Mouse (Mus musculus) megakaryocyte, embryonic 14.5 days (primary cell): ENCODE measurements around the gene Pus3. TPM values are rescaled to one million over a fixed set of nuclear protein-coding genes. Genes with fewer than 3 reads are reported as not detected.
A peak's percentile ranks its signal among the peaks of the same experiment; 100 is the strongest.

Experiments used
- H3K27me3 ChIP-seq: replicated peaks from 2 replicates; pipeline ENCODE3; 2012; ENCODE audit warnings: inconsistent platforms
- H3K36me3 ChIP-seq: replicated peaks from 2 replicates; pipeline ENCODE3; 2012; ENCODE audit warnings: low read length, inconsistent platforms, mixed read lengths
- H3K4me1 ChIP-seq: 2 replicates; pipeline ENCODE4 v1.6.1; 2012; ENCODE audit warnings: inconsistent platforms
- H3K4me3 ChIP-seq: replicated peaks from 2 replicates; pipeline ENCODE3; 2012; ENCODE audit warnings: moderate library complexity, mild to moderate bottlenecking, inconsistent platforms
- H3K9me3 ChIP-seq: 2 replicates; pipeline ENCODE4 v1.6.1; 2012; ENCODE audit warnings: inconsistent platforms
- FLI1 ChIP-seq: IDR thresholded peaks from 2 replicates; pipeline ENCODE4 v1.6.1; 2012; ENCODE audit warnings: low read length, inconsistent platforms, mixed read lengths
- GATA1 ChIP-seq: IDR thresholded peaks from 3 replicates; pipeline ENCODE4 v1.6.1; 2012; ENCODE audit warnings: mixed read lengths, low read length, inconsistent platforms, borderline replicate concordance
- polyA plus RNA-seq: library from polyadenylated mRNA; stranded (reverse); fragments of >175 nt; gene quantifications from 2 replicates; pipeline ENCODE4 v1.2.3, GENCODE M21; 2012; ENCODE audit warnings: low replicate concordance; ENCODE audit not compliant: insufficient read depth

Pus3 gene
- polyA plus RNA-seq: 1.0 TPM in 1 of 2 replicates, not detected in the other

GRCm38 (mm10) chr9:35558257-35559008, at the start of gene Pus3, which contains the start of gene Ddx25:
Gene Pus3 (plus strand): TSS chr9:35558595.
Gene Ddx25 (minus strand): TSS chr9:35558528.
- H3K4me1 ChIP-seq: peaks cover 29% of the 10 kb centered on the region
- peak within 1 kb of the TSS; percentile 97 for H3K4me3 ChIP-seq
- peaks cover 40% of the 10 kb centered on the region for H3K27me3 ChIP-seq
- 0 out of 2 replicates have a peak, but pooled peaks cover 2% of the 10 kb centered on the region for H3K9me3 ChIP-seq
- peaks cover 18% of the 10 kb centered on the region for H3K36me3 ChIP-seq
- TF ChIP-seq FLI1 (no peak), GATA1 (no peak)

- no peak for TF ChIP-seq GATA1
- no peak for TF ChIP-seq FLI1
- Histone ChIP-seq H3K9me3 (no peaks in the 10 kb centered on the region), H3K27me3 (peaks cover 35% of the 10 kb centered on the region), H3K4me1 (no peaks in the 10 kb centered on the region), H3K4me3 (no peak overlapping the region), H3K36me3 (no peaks in the 10 kb centered on the region)
These were observed 44.5 kb upstream of the Pus3 start for GRCm38 (mm10) chr9:35513900-35514299.

- Histone ChIP-seq H3K36me3 (no peaks in the 10 kb centered on the region), H3K4me1 (no peaks in the 10 kb centered on the region), H3K9me3 (no peaks in the 10 kb centered on the region), H3K27me3 (peaks cover 26% of the 10 kb centered on the region), H3K4me3 (no peak overlapping the region)
- TF ChIP-seq FLI1 (no peak), GATA1 (no peak)
These were observed 42.2 kb upstream of the Pus3 start for GRCm38 (mm10) chr9:35516182-35516581.

- TF ChIP-seq GATA1 (no peak), FLI1 (no peak)
- no peak overlapping the region for H3K4me3 ChIP-seq
- peaks cover 24% of the 10 kb centered on the region for H3K27me3 ChIP-seq
- H3K9me3 ChIP-seq: no peaks in the 10 kb centered on the region
- no peaks in the 10 kb centered on the region for H3K4me1 ChIP-seq
- no peaks in the 10 kb centered on the region for H3K36me3 ChIP-seq
These were observed 41.7 kb upstream of the Pus3 start for GRCm38 (mm10) chr9:35516711-35517110.

GRCm38 (mm10) chr9:35518169-35518568, 40.2 kb upstream of the Pus3 start, which contains the start of gene Gm1113:
Gene Gm1113 (minus strand): TSS chr9:35518269.
- no peaks in the 10 kb centered on the region for H3K9me3 ChIP-seq
- no peak within 1 kb of the TSS for H3K4me3 ChIP-seq
- TF ChIP-seq GATA1 (no peak), FLI1 (no peak)
- peaks cover 27% of the 10 kb centered on the region for H3K27me3 ChIP-seq
- no peaks in the 10 kb centered on the region for H3K4me1 ChIP-seq
- H3K36me3 ChIP-seq: no peaks in the 10 kb centered on the region

- H3K9me3 ChIP-seq: no peaks in the 10 kb centered on the region
- H3K4me3 ChIP-seq: no peak overlapping the region
- no peaks in the 10 kb centered on the region for H3K36me3 ChIP-seq
- no peaks in the 10 kb centered on the region for H3K4me1 ChIP-seq
- TF ChIP-seq FLI1: no peak
- no peak for TF ChIP-seq GATA1
- peaks cover 17% of the 10 kb centered on the region for H3K27me3 ChIP-seq
These were observed 37.6 kb upstream of the Pus3 start for GRCm38 (mm10) chr9:35520631-35521348.

- Histone ChIP-seq H3K27me3 (peaks cover 17% of the 10 kb centered on the region), H3K36me3 (no peaks in the 10 kb centered on the region), H3K4me1 (no peaks in the 10 kb centered on the region), H3K9me3 (no peaks in the 10 kb centered on the region), H3K4me3 (no peak overlapping the region)
- no peak for TF ChIP-seq GATA1
These were observed 36.2 kb upstream of the Pus3 start for GRCm38 (mm10) chr9:35522241-35522640.

GRCm38 (mm10) chr9:35522821-35523515, 35.4 kb upstream of the Pus3 start:
- H3K4me3 ChIP-seq: no peak overlapping the region
- H3K27me3 ChIP-seq: peaks cover 17% of the 10 kb centered on the region
- TF ChIP-seq GATA1 (no peak), FLI1 (no peak)
- H3K9me3 ChIP-seq: no peaks in the 10 kb centered on the region
- H3K36me3 ChIP-seq: no peaks in the 10 kb centered on the region
- no peaks in the 10 kb centered on the region for H3K4me1 ChIP-seq

GRCm38 (mm10) chr9:35523541-35523940, 34.9 kb upstream of the Pus3 start:
- Histone ChIP-seq H3K9me3 (no peaks in the 10 kb centered on the region), H3K36me3 (no peaks in the 10 kb centered on the region), H3K4me1 (no peaks in the 10 kb centered on the region), H3K4me3 (no peak overlapping the region), H3K27me3 (peaks cover 17% of the 10 kb centered on the region)
- TF ChIP-seq GATA1 (no peak), FLI1 (no peak)

GRCm38 (mm10) chr9:35523941-35524411, 34.4 kb upstream of the Pus3 start:
- Histone ChIP-seq H3K4me3 (no peak overlapping the region), H3K27me3 (peaks cover 19% of the 10 kb centered on the region), H3K9me3 (no peaks in the 10 kb centered on the region), H3K36me3 (no peaks in the 10 kb centered on the region), H3K4me1 (no peaks in the 10 kb centered on the region)
- TF ChIP-seq FLI1: no peak
- no peak for TF ChIP-seq GATA1
